18 mouse cellular contexts compared by ENCODE assay signal in the genomic region with DNA sequence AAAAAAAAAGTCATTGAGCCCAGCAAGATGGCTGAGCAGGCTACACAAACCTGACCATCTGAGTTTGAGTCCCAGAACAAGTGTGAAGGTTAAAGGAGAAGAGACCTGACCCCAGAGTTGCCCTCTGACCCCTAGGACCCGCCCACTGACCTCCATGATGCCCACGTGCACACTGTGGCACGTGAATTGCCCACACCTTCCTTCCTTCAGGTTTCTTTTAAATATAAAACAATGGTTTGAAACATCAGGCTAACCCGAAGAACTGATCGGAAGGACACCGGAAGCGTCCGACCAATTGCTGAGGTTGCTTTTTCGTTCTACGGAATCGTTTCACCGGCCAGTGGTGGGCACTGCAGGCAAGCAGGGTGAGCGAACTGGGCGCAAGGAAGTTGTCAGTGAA.
"Had no signal": no experiment of that assay in that cellular context is flagged by ENCODE, and none has a peak within 500 bp of the region (broad histone marks: within the 10 kb centered on the region; RNA-seq: fewer than 3 reads in every experiment).

No protein-coding gene starts in this region.

- H3K4me3 ChIP-seq: midbrain, embryonic 10.5 days; midbrain, embryonic 13.5 days; midbrain, embryonic 15.5 days; myocyte; neural tube, embryonic 13.5 days; neural tube, embryonic 15.5 days; stomach, embryonic 15.5 days had no signal

- H3K27me3 ChIP-seq: midbrain, embryonic 13.5 days; midbrain, embryonic 15.5 days; neural tube, embryonic 13.5 days; neural tube, embryonic 15.5 days; stomach, embryonic 15.5 days had no signal

- H3K9ac ChIP-seq: liver, embryonic 14.5 days; lung, embryonic 14.5 days; midbrain, embryonic 13.5 days; midbrain, embryonic 15.5 days; neural tube, embryonic 13.5 days; neural tube, embryonic 15.5 days; stomach, embryonic 15.5 days had no signal

- DNase-seq: lung, adult 18-20 months; lung, embryonic 14.5 days; lung, postnatal 10 days; lung, postnatal 4 days; retina, postnatal 1 day; right cerebral cortex, adult 18-20 months; thymus, adult 2 months; thymus, postnatal 25 days; thymus, postnatal 4 days had no signal

- H3K4me1 ChIP-seq: midbrain, embryonic 10.5 days; midbrain, embryonic 13.5 days; midbrain, embryonic 15.5 days; neural tube, embryonic 13.5 days; neural tube, embryonic 15.5 days; stomach, embryonic 15.5 days had no signal

- H3K36me3 ChIP-seq: midbrain, embryonic 10.5 days; midbrain, embryonic 13.5 days; midbrain, embryonic 15.5 days; neural tube, embryonic 13.5 days; neural tube, embryonic 15.5 days; stomach, embryonic 15.5 days had no signal

- ATAC-seq: midbrain, embryonic 13.5 days; midbrain, embryonic 15.5 days had no signal

- H3K4me2 ChIP-seq: lung, embryonic 14.5 days; midbrain, embryonic 13.5 days; midbrain, embryonic 15.5 days; neural tube, embryonic 13.5 days; neural tube, embryonic 15.5 days; stomach, embryonic 15.5 days had no signal

- H3K27ac ChIP-seq: liver, embryonic 14.5 days; midbrain, embryonic 10.5 days; midbrain, embryonic 13.5 days; midbrain, embryonic 15.5 days; neural tube, embryonic 13.5 days; neural tube, embryonic 15.5 days; stomach, embryonic 15.5 days; stomach, postnatal 0 days had no signal

- H3K9me3 ChIP-seq: midbrain, embryonic 10.5 days; midbrain, embryonic 13.5 days; midbrain, embryonic 15.5 days; neural tube, embryonic 13.5 days; neural tube, embryonic 15.5 days; stomach, embryonic 15.5 days had no signal
